18 mouse cellular contexts compared by ENCODE assay signal in the genomic region with DNA sequence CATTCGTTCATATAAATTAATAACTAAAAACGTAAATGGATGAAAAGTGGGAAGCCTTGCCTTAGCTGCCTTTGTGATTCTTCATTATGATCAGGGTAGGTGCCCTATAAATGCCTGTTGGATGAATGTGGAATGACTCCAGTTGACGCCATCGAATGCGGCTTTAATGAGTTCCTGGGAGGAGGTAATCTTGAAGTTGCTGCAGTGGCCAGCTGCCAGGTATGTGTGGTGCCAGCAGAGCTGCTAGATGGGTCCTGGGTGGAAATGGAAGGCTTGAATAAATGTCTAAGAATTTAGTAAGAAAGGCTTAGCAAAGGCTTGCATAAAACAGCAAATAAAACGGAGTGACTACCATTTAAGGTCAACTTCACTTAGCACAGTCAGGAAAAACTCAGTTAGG. TPM values are rescaled to one million over a fixed set of nuclear protein-coding genes. Genes with fewer than 3 reads are reported as not detected.
DNase-seq lines count a peak whose midpoint lies in the region; ATAC-seq and TF ChIP-seq lines count a peak whose summit lies in the region.
"Had no signal": no experiment of that assay in that cellular context is flagged by ENCODE, and none has a peak within 500 bp of the region (broad histone marks: within the 10 kb centered on the region; RNA-seq: fewer than 3 reads in every experiment).

No protein-coding gene starts in this region.

- no peak overlapping the region for H3K4me3 ChIP-seq in hindbrain, postnatal 0 days (ENCODE audit: low read length)
- no peak overlapping the region for H3K4me3 ChIP-seq in hindbrain, embryonic 10.5 days
- H3K4me3 ChIP-seq: erythroblast, embryonic 14.5 days had no signal

- DNase-seq in hindbrain, postnatal 0 days (ENCODE audit: low spot score) = peak; percentile 13
- DNase-seq in hindbrain, embryonic 10.5 days (ENCODE audit: low spot score) = no peak
- DNase-seq in NIH3T3 (ENCODE audit: low read depth) (peak; percentile 22), adipocyte (ENCODE audit: low spot score) (peak; percentile 48)
- DNase-seq in kidney, postnatal 14 days = peak; percentile 18
- DNase-seq in frontal cortex, postnatal 25 days (ENCODE audit: low spot score in 2 of 2) = no peak
- DNase-seq in testis, postnatal 10 days (ENCODE audit: low spot score) = no peak
- DNase-seq: layer of hippocampus, adult 9-11 months; right cerebral cortex, postnatal 25 days had no signal

- WGBS in hindbrain, postnatal 0 days = 70% methylated on average over 6 of the region's 6 CpGs
- 88% methylated on average over 6 of the region's 6 CpGs for WGBS in hindbrain, embryonic 10.5 days

- no peak for ATAC-seq in hindbrain, postnatal 0 days
- ATAC-seq: inflammation-experienced regulatory T-cells, adult 6 months; midbrain, embryonic 16.5 days had no signal

- no peaks in the 10 kb centered on the region for H3K36me3 ChIP-seq in hindbrain, postnatal 0 days (ENCODE audit: insufficient read depth, low read length)
- H3K36me3 ChIP-seq in hindbrain, embryonic 10.5 days = no peaks in the 10 kb centered on the region

- no peak for TF ChIP-seq CTCF in hindbrain, postnatal 0 days (IDR thresholded peaks at IDR 0.05; ENCODE audit: low read depth)

- no peaks in the 10 kb centered on the region for H3K27me3 ChIP-seq in hindbrain, postnatal 0 days (ENCODE audit: insufficient read depth, low read length)
- H3K27me3 ChIP-seq in hindbrain, embryonic 10.5 days (ENCODE audit: insufficient read depth, poor library complexity, severe bottlenecking) = no peaks in the 10 kb centered on the region

- no peak overlapping the region for H3K9ac ChIP-seq in hindbrain, postnatal 0 days (replicated peaks; ENCODE audit: low read length)

- no peak overlapping the region for H3K27ac ChIP-seq in hindbrain, postnatal 0 days
- no peak overlapping the region for H3K27ac ChIP-seq in hindbrain, embryonic 10.5 days
- H3K27ac ChIP-seq: macrophage had no signal

- H3K4me1 ChIP-seq in hindbrain, postnatal 0 days (ENCODE audit: insufficient read depth, low read length) = no peaks in the 10 kb centered on the region
- 0 out of 2 replicates have a peak, but pooled peaks cover 6% of the 10 kb centered on the region for H3K4me1 ChIP-seq in hindbrain, embryonic 10.5 days (replicated peaks)

- no peaks in the 10 kb centered on the region for H3K9me3 ChIP-seq in hindbrain, postnatal 0 days (ENCODE audit: low read length)
- H3K9me3 ChIP-seq in hindbrain, embryonic 10.5 days = no peaks in the 10 kb centered on the region

- no peak overlapping the region for H3K4me2 ChIP-seq in hindbrain, postnatal 0 days (ENCODE audit: low read depth, low read length)

RNA-seq across cellular contexts. Expression of a gene that starts 18.5 kb away (rescaled TPM):
- not detected in 2 replicates for total RNA-seq in hindbrain, postnatal 0 days (2014; rRNA removed)
- polyA plus RNA-seq in hindbrain, postnatal 0 days (2015; fragmentation: Nextera tagmentation; extraction: Ambion mirVana) = 0.06 TPM in 1 of 2 replicates, not detected in the other
- not detected in 2 replicates for polyA plus RNA-seq in hindbrain, embryonic 10.5 days (2016; fragmentation: Nextera tagmentation; extraction: Ambion mirVana)
- total RNA-seq: gastrocnemius, adult 8-10 months; neutrophil, adult 5-6 weeks had no signal
- polyA plus RNA-seq: erythroblast, embryonic 14.5 days; heart, embryonic 16.5 days; inflammation-experienced regulatory T-cells, adult 6 months; limb, embryonic 11.5 days; macrophage; midbrain, embryonic 16.5 days; stomach, embryonic 16.5 days had no signal

RNA-seq across cellular contexts. Expression of a gene that starts 37.7 kb away (rescaled TPM):
- total RNA-seq in hindbrain, postnatal 0 days (2014; rRNA removed) = 7.1 and 8.5 TPM in 2 replicates
- polyA plus RNA-seq in hindbrain, postnatal 0 days (2015; fragmentation: Nextera tagmentation; extraction: Ambion mirVana) = 5.0 and 5.4 TPM in 2 replicates
- polyA plus RNA-seq in hindbrain, embryonic 10.5 days (2016; fragmentation: Nextera tagmentation; extraction: Ambion mirVana) = 9.2 and 11.4 TPM in 2 replicates
- polyA plus RNA-seq: erythroblast, embryonic 14.5 days had no signal

Comparison
In these comparisons a context has a peak if more than half of its experiments do, and no peak if none do; other contexts are left out.
1. DNase-seq: peak in hindbrain, postnatal 0 days (single experiment), NIH3T3 (single experiment), adipocyte (single experiment) and kidney, postnatal 14 days (single experiment); none in hindbrain, embryonic 10.5 days (single experiment), frontal cortex, postnatal 25 days (0 of 2) and testis, postnatal 10 days (single experiment).